Mouse (Mus musculus) MEL-GATA-1-ER (cell line): ENCODE results near the gene Pawr.

ENCODE experiments used
- DNase-seq: peaks from one replicate; pipeline ENCODE4 v3.0.0-alpha.2; 2012; ENCODE audit warnings: low read depth; ENCODE audit errors: extremely low read depth

Pawr gene

DNA sequence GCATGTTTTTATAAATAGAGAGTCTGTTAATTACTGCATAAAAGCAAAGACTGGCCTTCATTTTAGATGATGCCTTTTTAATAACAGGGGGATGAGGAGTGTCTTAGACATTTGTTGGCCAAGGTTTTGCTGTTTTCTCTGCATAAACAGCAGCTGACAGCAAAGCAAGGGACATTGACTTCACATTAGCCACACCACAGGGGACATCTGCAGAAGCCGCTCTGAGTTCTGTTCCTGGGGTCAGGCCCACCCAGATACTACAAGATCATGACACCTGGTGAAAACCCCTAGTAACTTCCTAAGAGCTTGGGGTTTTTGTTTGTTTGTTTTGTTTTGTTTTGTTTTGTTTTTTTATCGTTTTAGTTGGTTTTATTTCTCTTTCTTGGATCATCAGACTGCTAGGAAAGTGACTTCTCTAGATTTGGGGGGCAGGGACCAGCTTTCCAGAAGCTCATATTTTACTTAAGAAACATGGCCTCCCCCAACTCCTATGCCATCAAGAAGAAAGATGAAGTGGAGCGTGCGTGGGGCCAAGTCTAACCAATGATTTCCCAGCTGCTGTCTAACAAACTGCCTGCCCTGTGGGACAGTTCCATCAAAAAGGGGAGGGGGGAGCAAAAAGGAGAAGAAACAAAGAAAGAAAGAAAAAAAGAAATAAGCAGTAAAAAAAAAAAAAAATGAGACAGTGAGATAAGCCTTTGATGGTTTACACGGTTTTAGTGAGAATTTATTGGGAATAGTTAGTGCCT lies 57.4 kb downstream of the Pawr start:
- DNase-seq = no peak

DNA sequence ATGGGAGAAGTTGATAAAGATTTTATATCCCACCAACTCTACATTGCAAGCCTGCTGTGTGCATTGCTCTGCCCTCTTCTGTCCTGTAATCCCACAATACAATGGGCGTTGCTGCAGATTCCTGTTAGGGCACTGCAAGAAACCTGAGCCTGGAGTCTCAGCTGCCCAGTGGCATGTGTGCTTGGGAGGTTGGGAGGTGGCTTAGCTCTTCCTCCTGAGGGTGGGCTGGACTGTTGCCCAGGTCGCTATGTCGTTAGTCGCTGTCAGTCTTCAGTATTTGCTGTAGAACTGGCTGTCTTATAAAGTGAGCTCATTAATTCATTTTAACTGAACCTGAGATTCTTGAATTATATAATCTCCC lies 58.0 kb downstream of the Pawr start:
- no peak for DNase-seq

DNA sequence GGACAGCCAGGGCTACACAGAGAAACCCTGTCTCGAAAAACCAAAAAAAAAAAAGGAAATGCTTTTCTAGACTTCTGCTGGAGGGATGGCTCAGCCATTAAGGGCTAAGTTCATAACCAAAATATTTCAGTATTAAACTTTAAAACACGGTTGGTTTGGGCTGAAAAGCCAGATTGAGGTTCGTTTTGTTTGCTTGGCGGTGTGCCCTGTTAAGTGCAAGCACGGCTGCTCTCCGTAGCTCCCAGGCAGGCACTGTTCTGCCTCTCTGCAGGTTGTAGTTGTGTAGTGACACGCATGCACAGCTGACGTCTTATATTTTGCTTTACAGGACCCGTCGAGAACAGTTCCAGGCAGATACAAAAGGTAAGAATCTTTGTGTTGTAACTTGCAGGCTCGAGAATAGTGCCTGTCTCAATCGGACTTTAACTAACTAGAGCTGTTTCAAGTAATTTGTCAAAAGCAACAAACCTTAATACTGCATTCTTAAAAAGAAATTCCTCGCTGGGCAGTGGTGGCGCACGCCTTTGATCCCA lies 59.5 kb downstream of the Pawr start:
- no peak for DNase-seq

DNA sequence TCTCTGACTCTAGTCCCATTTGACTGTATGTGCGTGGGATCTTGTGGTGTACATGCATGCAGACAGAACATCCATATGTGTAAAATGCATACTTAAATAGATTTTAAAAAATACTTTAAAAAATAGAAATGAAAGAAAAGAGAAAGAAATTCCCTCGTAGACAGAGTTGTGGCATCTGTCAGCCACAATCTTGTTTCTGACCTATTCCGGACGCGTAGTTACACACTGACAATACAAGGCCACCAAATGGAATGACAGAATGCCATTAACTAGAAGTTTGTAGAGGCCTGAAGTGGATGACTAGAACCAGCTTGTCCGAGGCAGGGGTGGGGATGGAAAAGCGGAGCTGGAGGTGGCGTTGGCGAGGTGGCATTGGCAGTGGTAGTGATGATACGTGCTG lies 60.2 kb downstream of the Pawr start:
- DNase-seq = no peak

GRCm38 (mm10) chr10:108394306-108394705 lies 62.4 kb downstream of the Pawr start:
- peak; percentile 67 for DNase-seq

DNA sequence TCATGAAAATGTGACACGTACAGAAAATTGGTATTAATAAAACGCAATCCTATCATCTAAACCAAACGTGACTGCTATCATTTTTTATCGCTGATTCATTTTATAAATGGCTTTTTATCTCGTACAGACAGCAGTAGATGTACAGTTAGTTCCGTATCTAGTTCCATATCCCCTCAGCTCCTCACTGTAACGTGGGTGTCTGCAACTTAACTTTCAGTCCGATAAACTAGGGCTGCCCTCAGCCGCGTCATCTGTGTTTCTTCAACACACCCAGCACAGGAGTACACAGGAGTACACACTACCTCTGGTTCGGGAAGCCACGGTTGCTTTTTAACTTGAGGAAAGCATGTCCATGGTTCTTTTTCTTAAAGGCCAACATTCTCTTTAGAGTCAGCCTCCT lies 63.3 kb downstream of the Pawr start:
- DNase-seq = peak; percentile 65

DNA sequence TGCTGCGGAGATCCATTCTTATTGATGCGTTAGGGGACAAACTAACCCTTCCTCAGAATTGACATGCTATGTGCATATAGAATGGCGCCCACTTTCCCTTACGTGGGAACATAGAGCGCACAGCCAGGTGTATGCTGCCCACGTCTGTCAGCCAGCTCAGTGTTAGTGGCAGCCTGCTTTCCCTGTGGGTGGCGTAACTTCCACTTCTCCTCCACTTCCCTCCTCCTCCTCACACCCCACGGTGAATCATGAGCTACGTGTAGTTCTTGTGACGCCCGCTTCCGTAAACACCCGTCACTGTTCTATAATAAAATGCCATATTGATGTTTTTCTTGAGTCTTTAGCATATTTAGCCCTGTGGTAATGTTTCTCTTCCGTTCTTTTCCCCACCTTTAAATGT lies 63.7 kb downstream of the Pawr start:
- DNase-seq = no peak

GRCm38 (mm10) chr10:108402751-108403150 lies 70.8 kb downstream of the Pawr start:
- no peak for DNase-seq

- no peak for DNase-seq
Observed at GRCm38 (mm10) chr10:108403366-108403865, 71.5 kb downstream of the Pawr start.

GRCm38 (mm10) chr10:108404087-108404486 lies 72.2 kb downstream of the Pawr start:
- no peak for DNase-seq

GRCm38 (mm10) chr10:108405076-108405475 lies 73.2 kb downstream of the Pawr start:
- DNase-seq = no peak

DNA sequence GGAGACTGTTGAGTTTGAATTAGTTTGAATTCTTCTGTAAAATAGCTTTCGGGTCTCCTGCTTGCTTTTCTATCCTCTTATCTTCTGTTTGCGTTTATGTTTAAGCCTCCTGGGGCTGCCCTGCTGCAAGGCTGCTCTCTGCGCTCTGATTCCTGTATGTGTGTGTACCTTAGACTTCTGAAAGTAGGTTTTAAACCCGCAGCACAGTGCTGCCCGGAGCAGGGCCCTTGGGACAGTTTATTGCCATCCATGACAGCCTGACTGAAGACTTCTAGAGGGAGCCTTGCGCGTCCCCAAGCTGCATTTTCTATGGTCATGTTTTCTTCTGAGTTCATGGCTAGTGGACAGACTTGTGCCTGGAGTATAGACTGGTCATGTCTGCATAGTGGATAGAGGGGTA lies 74.0 kb downstream of the Pawr start:
- no peak for DNase-seq

GRCm38 (mm10) chr10:108406798-108407754 lies 75.2 kb downstream of the Pawr start:
- DNase-seq = no peak

- no peak for DNase-seq
Observed at GRCm38 (mm10) chr10:108408025-108408424, 76.1 kb downstream of the Pawr start.

DNA sequence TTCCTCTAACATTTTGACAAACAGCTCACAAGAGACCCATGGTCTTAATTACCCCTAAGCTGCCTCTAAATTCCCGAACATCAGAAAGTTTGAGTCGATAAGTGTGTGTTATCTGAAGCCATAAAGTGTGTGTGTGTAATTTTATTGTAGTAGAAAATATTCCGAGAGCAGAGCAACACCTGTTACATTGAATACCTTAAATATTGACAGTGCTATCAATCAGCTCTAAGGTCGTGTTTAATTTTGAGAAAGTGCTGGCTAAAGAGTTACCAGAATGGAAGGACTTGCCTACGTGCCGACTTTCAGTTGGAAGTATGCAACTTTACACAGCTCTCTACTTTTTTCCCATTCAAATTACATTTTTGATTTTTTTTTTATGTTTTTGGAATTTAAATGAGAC lies 76.5 kb downstream of the Pawr start:
- no peak for DNase-seq

DNA sequence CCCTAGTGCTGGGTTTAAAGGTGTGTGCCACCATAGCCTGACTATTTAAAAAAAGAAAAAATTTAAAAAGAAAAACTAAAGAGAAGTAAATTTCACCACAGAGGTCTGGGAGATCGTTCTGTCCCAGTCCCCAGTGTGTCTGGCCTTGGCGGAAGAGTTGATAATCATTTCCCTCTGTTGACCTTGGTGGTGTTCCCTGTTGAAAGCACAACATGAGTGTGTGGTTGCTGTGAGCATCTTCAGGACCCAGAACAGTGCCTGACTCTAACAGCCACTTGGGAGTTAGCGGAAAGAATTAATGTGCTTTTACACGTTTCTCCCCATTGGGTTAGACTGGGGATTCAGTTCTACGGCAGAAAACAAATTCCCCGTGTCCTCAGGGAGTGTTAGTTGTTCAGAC lies 77.1 kb downstream of the Pawr start:
- no peak for DNase-seq

DNA sequence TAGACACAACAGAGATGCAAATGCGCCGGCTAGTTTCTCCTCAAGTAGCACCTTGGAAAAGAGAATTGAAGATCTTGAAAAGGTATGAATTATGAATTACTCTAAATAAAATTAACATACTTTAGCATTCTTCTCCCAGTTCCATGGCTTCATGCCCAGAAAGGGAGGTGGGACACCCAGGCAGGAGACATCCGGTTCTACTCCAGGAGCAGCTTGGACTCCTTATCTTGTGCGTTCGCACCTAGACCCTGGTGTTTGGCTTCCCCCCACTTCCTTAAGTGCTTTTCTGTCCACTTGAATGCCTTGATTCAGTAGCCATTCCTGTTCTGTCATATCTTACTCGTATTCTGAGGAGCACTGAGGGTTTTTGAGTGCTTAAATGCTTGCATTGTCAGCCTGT lies 77.6 kb downstream of the Pawr start:
- no peak for DNase-seq

- no peak for DNase-seq
Observed at GRCm38 (mm10) chr10:108414936-108415635, 83.2 kb downstream of the Pawr start.

GRCm38 (mm10) chr10:108417448-108417847 lies 85.5 kb downstream of the Pawr start:
- no peak for DNase-seq

- no peak for DNase-seq
Observed at GRCm38 (mm10) chr10:108430553-108430952, 98.6 kb downstream of the Pawr start.

DNA sequence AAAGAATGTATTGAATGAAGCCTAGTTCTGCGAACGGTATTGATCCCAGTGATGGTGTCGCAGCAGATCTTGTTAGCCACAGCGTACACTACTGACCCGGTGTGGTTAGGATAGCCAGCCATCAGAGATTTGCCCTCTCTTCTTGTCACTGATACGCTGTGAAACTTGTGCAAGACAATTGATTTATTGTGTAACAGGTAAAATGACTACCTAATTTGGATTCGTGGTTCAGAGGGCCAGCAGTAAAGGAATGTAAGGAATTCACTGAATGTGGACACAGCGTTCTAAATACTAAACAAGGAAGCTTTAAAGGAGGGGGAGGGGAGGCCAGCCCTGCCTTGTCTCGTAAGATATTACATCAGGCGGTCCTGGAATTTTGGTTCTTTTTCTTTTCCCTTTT lies 100.3 kb downstream of the Pawr start:
- DNase-seq = no peak

GRCm38 (mm10) chr10:108433976-108434375 lies 102.1 kb downstream of the Pawr start:
- DNase-seq = no peak
